Comparison of ENCODE assay signal across 26 mouse cellular contexts in genomic region chr2:9369572-9369971, GRCm38 (mm10).
DNase-seq lines count a peak whose midpoint lies in the region; ATAC-seq and TF ChIP-seq lines count a peak whose summit lies in the region.
"Had no signal": no experiment of that assay in that cellular context is flagged by ENCODE, and none has a peak within 500 bp of the region (broad histone marks: within the 10 kb centered on the region; RNA-seq: fewer than 3 reads in every experiment).

No protein-coding gene starts in this region.

- H3K27me3 ChIP-seq in forebrain, embryonic 14.5 days (replicated peaks; ENCODE audit: control insufficient read depth, insufficient read depth, low read length) = no peaks in the 10 kb centered on the region
- no peaks in the 10 kb centered on the region for H3K27me3 ChIP-seq in forebrain, embryonic 11.5 days (ENCODE audit: control insufficient read depth, insufficient read depth, low read length)
- no peaks in the 10 kb centered on the region for H3K27me3 ChIP-seq in hindbrain, postnatal 0 days (ENCODE audit: insufficient read depth, low read length)
- H3K27me3 ChIP-seq: CH12.LX; embryonic facial prominence, embryonic 12.5 days; embryonic facial prominence, embryonic 15.5 days; hindbrain, embryonic 12.5 days; hindbrain, embryonic 15.5 days; intestine, embryonic 15.5 days had no signal

- H3K9me3 ChIP-seq in forebrain, embryonic 14.5 days (replicated peaks; ENCODE audit: control insufficient read depth, low read length) = no peaks in the 10 kb centered on the region
- H3K9me3 ChIP-seq in forebrain, embryonic 11.5 days (ENCODE audit: control insufficient read depth, low read length) = no peaks in the 10 kb centered on the region
- no peaks in the 10 kb centered on the region for H3K9me3 ChIP-seq in hindbrain, postnatal 0 days (ENCODE audit: low read length)
- H3K9me3 ChIP-seq: embryonic facial prominence, embryonic 12.5 days; embryonic facial prominence, embryonic 15.5 days; G1E; hindbrain, embryonic 12.5 days; hindbrain, embryonic 15.5 days; intestine, embryonic 15.5 days had no signal

- no peaks in the 10 kb centered on the region for H3K36me3 ChIP-seq in forebrain, embryonic 14.5 days (ENCODE audit: control insufficient read depth, insufficient read depth, low read length)
- no peaks in the 10 kb centered on the region for H3K36me3 ChIP-seq in forebrain, embryonic 11.5 days (ENCODE audit: control insufficient read depth, insufficient read depth, low read length)
- no peaks in the 10 kb centered on the region for H3K36me3 ChIP-seq in hindbrain, postnatal 0 days (ENCODE audit: insufficient read depth, low read length)
- H3K36me3 ChIP-seq: embryonic facial prominence, embryonic 12.5 days; embryonic facial prominence, embryonic 15.5 days; G1E; hindbrain, embryonic 12.5 days; hindbrain, embryonic 15.5 days; intestine, embryonic 15.5 days had no signal

- whole genome bisulfite sequencing in forebrain, embryonic 14.5 days = 56% methylated on average over 4 of the region's 4 CpGs
- WGBS in forebrain, embryonic 11.5 days = 74% methylated on average over 4 of the region's 4 CpGs
- 69% methylated on average over 4 of the region's 4 CpGs for WGBS in hindbrain, postnatal 0 days

- DNase-seq in forebrain, embryonic 14.5 days (ENCODE audit: low spot score) = peak; percentile 37
- DNase-seq in forebrain, embryonic 11.5 days (ENCODE audit: low spot score) = no peak
- DNase-seq in layer of hippocampus, adult 9-11 months = peak; percentile 6
- DNase-seq in layer of hippocampus, adult 8-10 months (ENCODE audit: low spot score in 2 of 2) = no peak
- peak; percentile 9 for DNase-seq in brain, adult 2 months (ENCODE audit: low read depth, low spot score)
- no peak for DNase-seq in hindbrain, postnatal 0 days (ENCODE audit: low spot score)
- DNase-seq: adrenal gland, adult 8-10 months; adrenal gland, postnatal 25 days; B cell, adult 2 months; cerebellum, adult 11 months; cerebellum, adult 2 months; cerebellum, adult 9-11 months; cerebellum, postnatal 25 days; gastrocnemius, adult 2 months; gastrocnemius, postnatal 14 days; heart, adult 11 months; kidney, adult 11 months; kidney, adult 8-10 months had no signal

- H3K4me3 ChIP-seq in forebrain, embryonic 14.5 days (ENCODE audit: low read depth, low read length) = no peak overlapping the region
- H3K4me3 ChIP-seq in forebrain, embryonic 11.5 days (ENCODE audit: low read depth, low read length) = no peak overlapping the region
- no peak overlapping the region for H3K4me3 ChIP-seq in hindbrain, postnatal 0 days (ENCODE audit: low read length)
- H3K4me3 ChIP-seq: embryonic facial prominence, embryonic 12.5 days; embryonic facial prominence, embryonic 15.5 days; gastrocnemius, adult 2 months; hindbrain, embryonic 12.5 days; hindbrain, embryonic 15.5 days; intestine, embryonic 15.5 days had no signal

- no peak overlapping the region for H3K9ac ChIP-seq in forebrain, embryonic 14.5 days (ENCODE audit: low read length)
- no peak overlapping the region for H3K9ac ChIP-seq in forebrain, embryonic 11.5 days (ENCODE audit: low read length)
- no peak overlapping the region for H3K9ac ChIP-seq in hindbrain, postnatal 0 days (replicated peaks; ENCODE audit: low read length)
- H3K9ac ChIP-seq: embryonic facial prominence, embryonic 12.5 days; embryonic facial prominence, embryonic 15.5 days; hindbrain, embryonic 12.5 days; hindbrain, embryonic 15.5 days; intestine, embryonic 15.5 days had no signal

- H3K4me2 ChIP-seq in forebrain, embryonic 14.5 days (ENCODE audit: low read length) = no peak overlapping the region
- H3K4me2 ChIP-seq in forebrain, embryonic 11.5 days (ENCODE audit: low read depth, low read length, severe bottlenecking) = no peak overlapping the region
- H3K4me2 ChIP-seq in hindbrain, postnatal 0 days (ENCODE audit: low read depth, low read length) = no peak overlapping the region
- H3K4me2 ChIP-seq: embryonic facial prominence, embryonic 12.5 days; embryonic facial prominence, embryonic 15.5 days; heart, embryonic 11.5 days; hindbrain, embryonic 12.5 days; hindbrain, embryonic 15.5 days; intestine, embryonic 15.5 days had no signal

- TF ChIP-seq CTCF in hindbrain, postnatal 0 days (IDR thresholded peaks at IDR 0.05; ENCODE audit: low read depth) = no peak

- H3K27ac ChIP-seq in forebrain, embryonic 14.5 days (ENCODE audit: low read depth, low read length) = no peak overlapping the region
- H3K27ac ChIP-seq in forebrain, embryonic 11.5 days (ENCODE audit: low read depth, low read length) = no peak overlapping the region
- no peak overlapping the region for H3K27ac ChIP-seq in hindbrain, postnatal 0 days
- H3K27ac ChIP-seq: embryonic facial prominence, embryonic 12.5 days; embryonic facial prominence, embryonic 15.5 days; gastrocnemius, adult 2 months; hindbrain, embryonic 12.5 days; hindbrain, embryonic 15.5 days; intestine, embryonic 15.5 days had no signal

- no peaks in the 10 kb centered on the region for H3K4me1 ChIP-seq in forebrain, embryonic 14.5 days (ENCODE audit: control insufficient read depth, insufficient read depth, low read length)
- no peaks in the 10 kb centered on the region for H3K4me1 ChIP-seq in forebrain, embryonic 11.5 days (replicated peaks; ENCODE audit: control insufficient read depth, insufficient read depth, low read length)
- no peaks in the 10 kb centered on the region for H3K4me1 ChIP-seq in hindbrain, postnatal 0 days (ENCODE audit: insufficient read depth, low read length)
- H3K4me1 ChIP-seq: embryonic facial prominence, embryonic 12.5 days; embryonic facial prominence, embryonic 15.5 days; hindbrain, embryonic 12.5 days; hindbrain, embryonic 15.5 days; intestine, embryonic 15.5 days had no signal

- ATAC-seq in forebrain, embryonic 14.5 days = peak; percentile 65; the same call in 1 of the 2 replicates
- ATAC-seq in forebrain, embryonic 11.5 days (replicated peaks; ENCODE audit: low FRiP score) = no peak
- no peak for ATAC-seq in hindbrain, postnatal 0 days
- ATAC-seq: intestine, embryonic 15.5 days had no signal

Comparison
In these comparisons a context has a peak if more than half of its experiments do, and no peak if none do; other contexts are left out.
1. DNase-seq: peak in forebrain, embryonic 14.5 days (single experiment), layer of hippocampus, adult 9-11 months (single experiment) and brain, adult 2 months (single experiment); none in forebrain, embryonic 11.5 days (single experiment), layer of hippocampus, adult 8-10 months (0 of 2) and hindbrain, postnatal 0 days (single experiment).